Comparison of ENCODE assay signal across 21 mouse cellular contexts in the genomic region with DNA sequence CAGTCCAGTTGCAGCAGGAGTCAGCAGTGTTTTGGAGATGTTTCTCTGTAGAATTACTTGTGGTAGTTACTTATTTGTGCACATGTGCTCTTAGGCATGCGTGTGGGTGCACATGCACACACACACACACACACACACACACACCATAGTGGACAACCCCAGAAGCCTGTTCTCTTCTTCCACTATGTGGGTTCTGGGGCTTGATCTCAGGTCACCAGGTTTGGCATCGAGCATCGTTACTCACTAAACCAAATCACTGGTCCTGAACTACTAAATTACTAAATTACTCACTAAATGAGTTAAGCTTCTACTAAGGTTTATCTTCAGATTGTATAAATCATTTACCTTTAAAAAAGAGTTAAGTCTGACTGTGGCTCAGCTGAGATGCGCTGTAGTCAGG. TPM values are rescaled to one million over a fixed set of nuclear protein-coding genes. Genes with fewer than 3 reads are reported as not detected.
DNase-seq lines count a peak whose midpoint lies in the region; ATAC-seq lines count a peak whose summit lies in the region.
"Had no signal": no experiment of that assay in that cellular context is flagged by ENCODE, and none has a peak within 500 bp of the region (broad histone marks: within the 10 kb centered on the region; RNA-seq: fewer than 3 reads in every experiment).

No protein-coding gene starts in this region.

- H3K4me1 ChIP-seq in kidney, embryonic 15.5 days, result no peaks in the 10 kb centered on the region
- H3K4me1 ChIP-seq in intestine, embryonic 15.5 days (replicated peaks), result no peaks in the 10 kb centered on the region
- H3K4me1 ChIP-seq: embryonic facial prominence, embryonic 13.5 days; forebrain, embryonic 12.5 days; heart, embryonic 12.5 days; hindbrain, embryonic 10.5 days had no signal

- no peaks in the 10 kb centered on the region for H3K9me3 ChIP-seq in kidney, embryonic 15.5 days (replicated peaks)
- H3K9me3 ChIP-seq in intestine, embryonic 15.5 days, result no peaks in the 10 kb centered on the region
- H3K9me3 ChIP-seq: embryonic facial prominence, embryonic 13.5 days; forebrain, embryonic 12.5 days; G1E; heart, embryonic 12.5 days; hindbrain, embryonic 10.5 days had no signal

- peak; percentile 76 for ATAC-seq in kidney, embryonic 15.5 days (replicated peaks; ENCODE audit: low FRiP score)
- no peak for ATAC-seq in intestine, embryonic 15.5 days
- ATAC-seq: CD4-positive, CD25-positive, alpha-beta regulatory T cell, adult 4 months; forebrain, embryonic 16.5 days had no signal

- WGBS in kidney, embryonic 15.5 days, result 65% methylated on average over 4 of the region's 4 CpGs
- 85% methylated on average over 4 of the region's 4 CpGs for WGBS in intestine, embryonic 15.5 days

- H3K27me3 ChIP-seq in kidney, embryonic 15.5 days, result no peaks in the 10 kb centered on the region
- H3K27me3 ChIP-seq in intestine, embryonic 15.5 days (replicated peaks), result no peaks in the 10 kb centered on the region
- H3K27me3 ChIP-seq: embryonic facial prominence, embryonic 13.5 days; heart, embryonic 12.5 days had no signal

- no peak overlapping the region for H3K9ac ChIP-seq in kidney, embryonic 15.5 days
- H3K9ac ChIP-seq in intestine, embryonic 15.5 days, result no peak overlapping the region
- H3K9ac ChIP-seq: embryonic facial prominence, embryonic 13.5 days; forebrain, embryonic 12.5 days; heart, embryonic 12.5 days; hindbrain, embryonic 14.5 days had no signal

- peak; percentile 29 to 50 for DNase-seq in kidney, adult 8-10 months
- DNase-seq in kidney, postnatal 25 days, result peak; percentile 41 to 48
- DNase-seq in adrenal gland, adult 2 months, result no peak
- DNase-seq in heart, adult 18-20 months, result no peak
- DNase-seq: adrenal gland, postnatal 25 days; cerebellum, adult 18-20 months; cerebellum, adult 9-11 months; cerebellum, postnatal 36 days; gastrocnemius, postnatal 10 days had no signal

- no peak overlapping the region for H3K4me3 ChIP-seq in kidney, embryonic 15.5 days (replicated peaks)
- no peak overlapping the region for H3K4me3 ChIP-seq in intestine, embryonic 15.5 days (replicated peaks)
- H3K4me3 ChIP-seq: embryonic facial prominence, embryonic 13.5 days; forebrain, embryonic 12.5 days; heart, embryonic 12.5 days; hindbrain, embryonic 10.5 days had no signal

- H3K36me3 ChIP-seq in kidney, embryonic 15.5 days, result no peaks in the 10 kb centered on the region
- no peaks in the 10 kb centered on the region for H3K36me3 ChIP-seq in intestine, embryonic 15.5 days
- H3K36me3 ChIP-seq: embryonic facial prominence, embryonic 13.5 days; forebrain, embryonic 12.5 days; G1E; heart, embryonic 12.5 days; hindbrain, embryonic 10.5 days had no signal

- peak overlapping the region; percentile 52; the same call in 1 of the 2 replicates for H3K27ac ChIP-seq in kidney, embryonic 15.5 days
- H3K27ac ChIP-seq in intestine, embryonic 15.5 days, result no peak overlapping the region
- H3K27ac ChIP-seq: embryonic facial prominence, embryonic 13.5 days; forebrain, embryonic 12.5 days; hindbrain, embryonic 10.5 days; hindbrain, embryonic 14.5 days had no signal

- no peak overlapping the region for H3K4me2 ChIP-seq in kidney, embryonic 15.5 days
- H3K4me2 ChIP-seq in intestine, embryonic 15.5 days (replicated peaks), result no peak overlapping the region
- H3K4me2 ChIP-seq: embryonic facial prominence, embryonic 13.5 days; forebrain, embryonic 12.5 days; heart, embryonic 12.5 days; hindbrain, embryonic 14.5 days had no signal

RNA-seq across cellular contexts. Expression of a gene that starts 9.5 kb away (rescaled TPM):
- 2.2 and 2.8 TPM in 2 replicates for polyA plus RNA-seq in kidney, embryonic 15.5 days (2015; fragmentation: Nextera tagmentation; extraction: Ambion mirVana)
- 10 to 100 TPM in 1 of 2 experiments, 1 to 10 TPM in 1; 9.7 to 15.3 TPM for total RNA-seq in adrenal gland, adult 2 months (2021)
- 5.5 and 10.6 TPM in 2 replicates for polyA plus RNA-seq in adrenal gland, adult 2 months (2012; rRNA removed)
- polyA plus RNA-seq in intestine, embryonic 15.5 days (2015; fragmentation: Nextera tagmentation; extraction: Ambion mirVana), result 4.8 and 5.5 TPM in 2 replicates
- total RNA-seq in heart, adult 18-20 months (2021), result under 1 TPM in 1 of 2 experiments, not detected in 1; 0.13 TPM
- total RNA-seq: heart, postnatal 25 days had no signal
- polyA plus RNA-seq: CD4-positive, CD25-positive, alpha-beta regulatory T cell, adult 4 months; G1E had no signal

RNA-seq across cellular contexts. Expression of a gene that starts 31.7 kb away (rescaled TPM):
- polyA plus RNA-seq in kidney, embryonic 15.5 days (2015; fragmentation: Nextera tagmentation; extraction: Ambion mirVana), result 1.0 and 1.6 TPM in 2 replicates
- 10 to 100 TPM; 16.7 to 22.7 TPM for total RNA-seq in adrenal gland, adult 2 months (2021)
- polyA plus RNA-seq in adrenal gland, adult 2 months (2012; rRNA removed), result 8.6 and 16.0 TPM in 2 replicates
- 11.4 and 12.3 TPM in 2 replicates for polyA plus RNA-seq in intestine, embryonic 15.5 days (2015; fragmentation: Nextera tagmentation; extraction: Ambion mirVana)
- not detected for total RNA-seq in heart, adult 18-20 months (2021)
- total RNA-seq: heart, adult 8-10 months; heart, postnatal 25 days had no signal
- polyA plus RNA-seq: CD4-positive, CD25-positive, alpha-beta regulatory T cell, adult 4 months; G1E had no signal

Comparison
In these comparisons a context has a peak if more than half of its experiments do, and no peak if none do; other contexts are left out.
1. DNase-seq: peak in kidney, adult 8-10 months (2 of 2) and kidney, postnatal 25 days (2 of 2); none in adrenal gland, adult 2 months (single experiment) and heart, adult 18-20 months (0 of 2).